Mouse (Mus musculus) limb, embryonic 10.5 days (tissue): ENCODE measurements around the gene St6galnac4. TPM values are rescaled to one million over a fixed set of nuclear protein-coding genes. Genes with fewer than 3 reads are reported as not detected.

Experiments used
- DNase-seq: peaks from one replicate; pipeline ENCODE4 v3.0.0-alpha.2; 2017; ENCODE audit warnings: low spot score
- H3K27ac ChIP-seq: fragments of 300-500 bp; sonication (generic); 2 replicates; pipeline ENCODE4 v1.5.1; 2016; ENCODE audit warnings: mild to moderate bottlenecking
- H3K27me3 ChIP-seq: fragments of 300-500 bp; sonication (generic); 2 replicates; pipeline ENCODE4 v1.6.1; 2016; ENCODE audit warnings: low read depth, mild to moderate bottlenecking; ENCODE audit not compliant: poor library complexity, severe bottlenecking
- H3K36me3 ChIP-seq: fragments of 300-500 bp; sonication (generic); 2 replicates; pipeline ENCODE4 v1.6.1; 2016; ENCODE audit warnings: mild to moderate bottlenecking, moderate library complexity
- H3K4me1 ChIP-seq: fragments of 300-500 bp; sonication (generic); 2 replicates; pipeline ENCODE4 v1.6.1; 2016
- H3K4me3 ChIP-seq: fragments of 300-500 bp; sonication (generic); 2 replicates; pipeline ENCODE4 v1.5.1; 2016; ENCODE audit warnings: mild to moderate bottlenecking, moderate library complexity
- H3K9me3 ChIP-seq: fragments of 300-500 bp; sonication (generic); replicated peaks from 2 replicates; pipeline ENCODE4 v1.6.1; 2016; ENCODE audit warnings: mild to moderate bottlenecking
- WGBS: fragments of 180-500 bp; shearing (Covaris S2); methylation state at CpG from one replicate; pipeline ENCODE4 v1.1.7; 2016; 5-methylcytosine and 5-hydroxymethylcytosine counted together
- polyA plus RNA-seq: library from polyadenylated mRNA; unstranded; fragments of >200 nt; fragmentation: Nextera tagmentation; extraction: Ambion mirVana; gene quantifications from 2 replicates; pipeline ENCODE4 v1.2.1, GENCODE M21; 2016

The St6galnac4 gene
- polyA plus RNA-seq, 1 experiment from 2014 or later: 26.1 TPM

DNA sequence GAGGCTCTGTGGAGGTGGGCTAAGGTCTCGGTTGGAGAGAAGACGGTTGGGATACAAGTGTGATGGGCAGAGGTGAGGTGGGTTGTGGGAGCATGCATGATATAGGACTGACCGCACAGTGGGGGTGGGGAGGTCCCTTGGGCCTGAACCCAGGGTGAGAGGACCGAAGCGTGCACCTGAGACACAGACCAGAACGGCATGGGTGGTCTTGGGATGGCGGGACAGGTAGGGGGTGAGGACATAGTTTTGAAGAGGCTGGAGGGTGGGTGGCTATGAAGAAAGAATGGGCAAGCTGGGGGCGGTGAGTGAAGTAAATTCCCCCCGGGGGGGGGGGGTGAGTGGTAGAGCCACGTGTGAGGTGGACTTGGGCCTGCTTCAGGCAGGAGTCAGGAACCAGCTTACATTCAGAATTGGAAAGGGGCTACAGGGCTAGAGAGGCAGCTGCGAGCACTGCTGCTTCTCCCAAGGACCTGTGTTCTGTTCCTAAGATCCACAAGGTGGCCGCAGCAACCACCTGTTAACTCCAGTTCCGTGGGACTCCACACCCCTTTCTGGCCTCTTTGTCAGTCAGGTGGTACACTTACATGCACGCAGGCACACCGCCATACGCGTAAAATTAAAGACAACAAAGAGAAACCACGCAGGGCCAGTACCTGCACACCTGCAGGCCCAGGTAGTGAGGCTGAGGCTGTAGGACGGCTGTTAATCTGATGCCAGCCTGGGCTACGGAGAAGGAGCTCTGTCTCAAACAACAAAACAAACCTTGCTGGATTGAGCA lies 40.6 kb downstream of the St6galnac4 start:
- Histone ChIP-seq H3K4me3 (peak overlapping the region; percentile 17; the same call in 1 of the 2 replicates), H3K36me3 (no peaks in the 10 kb centered on the region), H3K4me1 (peaks cover 74% of the 10 kb centered on the region), H3K27me3 (no peaks in the 10 kb centered on the region), H3K9me3 (no peaks in the 10 kb centered on the region), H3K27ac (peak overlapping the region; percentile 90)
- no peak for DNase-seq
- WGBS: 60% methylated on average over 20 of the region's 20 CpGs

- Histone ChIP-seq H3K9me3 (no peaks in the 10 kb centered on the region), H3K27me3 (no peaks in the 10 kb centered on the region), H3K4me1 (peaks cover 74% of the 10 kb centered on the region), H3K36me3 (no peaks in the 10 kb centered on the region), H3K4me3 (peak overlapping the region; percentile 17; the same call in 1 of the 2 replicates), H3K27ac (peak overlapping the region; percentile 90)
- WGBS: 49% methylated on average over 4 of the region's 4 CpGs
- DNase-seq: no peak
These were observed 41.2 kb downstream of the St6galnac4 start for GRCm38 (mm10) chr2:32628044-32628550.

DNA sequence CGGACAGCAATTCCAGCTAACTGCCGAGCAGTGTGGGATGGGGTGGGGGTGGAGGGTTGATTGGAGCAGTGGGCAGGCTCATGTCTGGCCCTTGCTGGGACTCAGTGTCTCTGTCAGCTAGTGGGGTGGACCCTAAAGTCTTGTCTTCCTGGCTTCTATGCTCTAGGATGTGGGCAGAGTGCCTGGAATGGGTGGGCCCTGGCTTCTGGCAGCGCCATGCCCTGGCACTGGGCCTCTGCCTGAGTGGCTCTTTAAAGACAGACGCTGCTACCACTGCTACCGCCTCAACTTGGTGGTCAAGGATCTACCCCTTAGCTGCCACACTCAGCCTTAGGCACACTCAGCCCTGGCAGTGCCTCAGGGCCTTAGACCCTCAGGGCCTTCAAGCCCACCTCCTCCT lies 41.8 kb downstream of the St6galnac4 start:
- no peaks in the 10 kb centered on the region for H3K9me3 ChIP-seq
- 39% methylated on average over 5 of the region's 5 CpGs for WGBS
- peaks cover 79% of the 10 kb centered on the region for H3K4me1 ChIP-seq
- peak overlapping the region; percentile 90 for H3K27ac ChIP-seq
- H3K4me3 ChIP-seq: no peak overlapping the region
- peaks cover 6% of the 10 kb centered on the region for H3K36me3 ChIP-seq
- H3K27me3 ChIP-seq: no peaks in the 10 kb centered on the region
- DNase-seq: no peak

- Histone ChIP-seq H3K27ac (peak overlapping the region; percentile 90), H3K4me3 (0 out of 2 replicates have a peak overlapping the region, but pooled peaks have one; percentile 14), H3K9me3 (no peaks in the 10 kb centered on the region), H3K36me3 (peaks cover 11% of the 10 kb centered on the region), H3K4me1 (peaks cover 76% of the 10 kb centered on the region), H3K27me3 (no peaks in the 10 kb centered on the region)
- 42% methylated on average over 9 of the region's 9 CpGs for WGBS
- DNase-seq: peak; percentile 80
These were observed 42.5 kb downstream of the St6galnac4 start for GRCm38 (mm10) chr2:32629276-32629976.

GRCm38 (mm10) chr2:32630036-32630435 lies 43.1 kb downstream of the St6galnac4 start:
- Histone ChIP-seq H3K27ac (peak overlapping the region; percentile 90), H3K4me3 (no peak overlapping the region), H3K4me1 (peaks cover 70% of the 10 kb centered on the region), H3K36me3 (peaks cover 13% of the 10 kb centered on the region), H3K27me3 (no peaks in the 10 kb centered on the region), H3K9me3 (no peaks in the 10 kb centered on the region)
- 85% methylated on average over 8 of the region's 9 CpGs for WGBS
- DNase-seq: no peak

- Histone ChIP-seq H3K4me3 (no peak overlapping the region), H3K36me3 (peaks cover 13% of the 10 kb centered on the region), H3K9me3 (no peaks in the 10 kb centered on the region), H3K27me3 (no peaks in the 10 kb centered on the region), H3K4me1 (peaks cover 60% of the 10 kb centered on the region), H3K27ac (0 out of 2 replicates have a peak overlapping the region, but pooled peaks have one; percentile 33)
- DNase-seq: no peak
- WGBS: 88% methylated on average over 10 of the region's 10 CpGs
These were observed 44.2 kb downstream of the St6galnac4 start for GRCm38 (mm10) chr2:32631046-32631445.

DNA sequence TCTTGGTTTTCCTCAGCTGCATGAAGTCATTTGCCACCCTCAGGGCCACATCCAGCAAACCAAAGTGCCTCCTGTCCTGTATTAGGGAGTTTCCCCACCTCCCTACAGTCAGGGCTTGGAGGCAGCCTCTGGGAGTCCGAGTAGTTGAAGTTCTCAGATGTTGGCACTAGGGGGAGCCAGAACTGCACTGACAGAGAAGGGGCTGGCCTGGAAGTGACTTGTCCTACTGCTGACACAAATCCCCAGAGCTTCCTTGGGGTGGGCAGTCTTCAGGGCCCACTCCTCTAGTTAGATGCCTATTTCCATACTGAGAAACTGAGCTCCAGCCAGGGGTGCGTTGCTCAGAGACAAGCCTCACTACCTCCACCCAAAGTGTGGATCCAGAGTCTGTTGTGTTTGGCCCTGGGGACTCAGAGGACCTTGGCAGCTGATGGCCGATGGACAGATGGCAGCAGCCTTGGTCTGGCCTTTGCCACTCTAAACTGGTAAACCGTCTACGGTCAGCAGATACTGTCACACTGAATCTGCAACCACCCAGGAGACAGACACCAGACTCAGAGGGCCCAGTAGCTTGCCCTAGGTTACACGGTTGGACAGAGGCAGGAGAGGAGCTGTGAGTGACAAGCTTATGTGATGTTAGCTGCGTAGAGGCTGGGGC lies 45.0 kb downstream of the St6galnac4 start:
- no peaks in the 10 kb centered on the region for H3K27me3 ChIP-seq
- no peak overlapping the region for H3K4me3 ChIP-seq
- 58% methylated on average over 7 of the region's 7 CpGs for WGBS
- no peaks in the 10 kb centered on the region for H3K9me3 ChIP-seq
- peak overlapping the region; percentile 61; the same call in 1 of the 2 replicates for H3K27ac ChIP-seq
- peaks cover 13% of the 10 kb centered on the region for H3K36me3 ChIP-seq
- DNase-seq: peak; percentile 82
- peaks cover 56% of the 10 kb centered on the region for H3K4me1 ChIP-seq

DNA sequence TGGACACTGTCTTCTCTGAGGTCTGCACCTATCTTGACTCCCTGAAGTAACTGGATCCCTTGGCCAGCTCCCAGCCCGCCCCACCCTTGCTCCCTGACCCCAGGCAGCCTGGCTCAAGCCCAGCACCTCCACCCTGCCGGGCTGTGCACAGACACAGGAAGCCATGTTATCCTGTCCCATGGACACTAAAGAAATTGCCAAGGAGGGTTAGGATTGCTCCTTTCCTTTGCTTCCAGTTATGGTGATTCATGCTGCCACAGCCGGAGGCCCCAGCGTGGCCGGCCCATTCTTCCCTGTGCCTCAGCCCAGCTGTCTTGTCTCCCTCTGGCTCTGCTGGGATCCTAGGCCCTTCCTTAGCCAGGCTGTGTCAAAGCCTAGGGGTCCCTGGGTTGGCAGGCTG lies 46.8 kb downstream of the St6galnac4 start:
- H3K27me3 ChIP-seq: no peaks in the 10 kb centered on the region
- peaks cover 48% of the 10 kb centered on the region for H3K4me1 ChIP-seq
- no peak overlapping the region for H3K4me3 ChIP-seq
- no peak for DNase-seq
- peak overlapping the region; percentile 64; the same call in 1 of the 2 replicates for H3K27ac ChIP-seq
- H3K36me3 ChIP-seq: peaks cover 13% of the 10 kb centered on the region
- H3K9me3 ChIP-seq: no peaks in the 10 kb centered on the region
- 66% methylated on average over 5 of the region's 5 CpGs for WGBS

GRCm38 (mm10) chr2:32634277-32635105 lies 47.6 kb downstream of the St6galnac4 start:
- no peak overlapping the region for H3K27ac ChIP-seq
- no peaks in the 10 kb centered on the region for H3K27me3 ChIP-seq
- H3K4me3 ChIP-seq: no peak overlapping the region
- WGBS: 86% methylated on average over 10 of the region's 10 CpGs
- DNase-seq: no peak
- H3K9me3 ChIP-seq: no peaks in the 10 kb centered on the region
- H3K4me1 ChIP-seq: peaks cover 40% of the 10 kb centered on the region
- H3K36me3 ChIP-seq: peaks cover 13% of the 10 kb centered on the region

DNA sequence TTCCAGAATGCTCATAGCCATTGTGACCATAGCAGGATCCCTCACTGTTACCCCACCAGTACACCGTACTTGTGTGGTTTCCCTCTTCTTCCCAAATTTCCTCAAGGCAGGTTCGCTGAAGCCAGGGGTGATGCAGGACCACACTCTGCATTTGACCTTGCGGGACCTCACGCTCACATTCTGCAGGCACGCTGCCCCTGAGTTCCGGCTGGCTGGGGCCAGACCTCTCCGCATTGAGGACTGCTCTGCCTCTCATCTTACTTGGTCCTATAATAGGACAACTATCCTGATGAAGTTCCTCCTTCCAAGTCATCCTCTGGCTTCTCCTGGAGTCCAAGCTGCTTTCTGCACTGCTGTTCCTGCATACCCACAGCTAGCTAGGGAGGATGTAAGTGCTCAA lies 49.7 kb downstream of the St6galnac4 start:
- no peaks in the 10 kb centered on the region for H3K27me3 ChIP-seq
- peaks cover 34% of the 10 kb centered on the region for H3K4me1 ChIP-seq
- H3K27ac ChIP-seq: peak overlapping the region; percentile 53
- H3K4me3 ChIP-seq: no peak overlapping the region
- no peaks in the 10 kb centered on the region for H3K9me3 ChIP-seq
- 89% methylated on average over 7 of the region's 7 CpGs for WGBS
- DNase-seq: no peak
- H3K36me3 ChIP-seq: peaks cover 13% of the 10 kb centered on the region

- H3K27ac ChIP-seq: peak overlapping the region; percentile 83
- H3K36me3 ChIP-seq: peaks cover 13% of the 10 kb centered on the region
- no peaks in the 10 kb centered on the region for H3K9me3 ChIP-seq
- no peak for DNase-seq
- no peak overlapping the region for H3K4me3 ChIP-seq
- H3K27me3 ChIP-seq: no peaks in the 10 kb centered on the region
- peaks cover 29% of the 10 kb centered on the region for H3K4me1 ChIP-seq
- 33% methylated on average over 11 of the region's 11 CpGs for WGBS
These were observed 50.9 kb downstream of the St6galnac4 start for GRCm38 (mm10) chr2:32637778-32638281.

- 90% methylated on average over 1 of the region's 1 CpGs for WGBS
- Histone ChIP-seq H3K4me1 (peaks cover 25% of the 10 kb centered on the region), H3K27ac (no peak overlapping the region)
These were observed 52.7 kb downstream of the St6galnac4 start for GRCm38 (mm10) chr2:32639632-32640031.

More at GRCm38 (mm10) chr2:32639632-32640031, 52.7 kb downstream of the St6galnac4 start:
- DNase-seq: no peak
- no peaks in the 10 kb centered on the region for H3K9me3 ChIP-seq
- H3K36me3 ChIP-seq: peaks cover under 1% of the 10 kb centered on the region; the same call in 1 of the 2 replicates
- no peaks in the 10 kb centered on the region for H3K27me3 ChIP-seq
- no peak overlapping the region for H3K4me3 ChIP-seq
